Mouse (Mus musculus) lung, embryonic 16.5 days (tissue): ENCODE measurements around the gene Fam168b. TPM values are rescaled to one million over a fixed set of nuclear protein-coding genes. Genes with fewer than 3 reads are reported as not detected.

Experiments used
- ATAC-seq: fragments of 200-750 bp; cut with Nextera tagmentation; 2 replicates; pipeline ENCODE4 v1.8.0; 2017; ENCODE audit warnings: low read depth, mild to moderate bottlenecking, moderate library complexity
- H3K27ac ChIP-seq: fragments of 300-500 bp; sonication (generic); 2 replicates; pipeline ENCODE4 v1.5.1; 2014; ENCODE audit warnings: mild to moderate bottlenecking, control low read depth, low read length
- H3K27me3 ChIP-seq: fragments of 300-500 bp; sonication (generic); 2 replicates; pipeline ENCODE4 v1.6.1; 2014; ENCODE audit warnings: low read depth, low read length, mixed read lengths; ENCODE audit not compliant: control insufficient read depth, insufficient read depth
- H3K36me3 ChIP-seq: fragments of 300-500 bp; sonication (generic); 2 replicates; pipeline ENCODE4 v1.6.1; 2014; ENCODE audit warnings: low read length; ENCODE audit not compliant: control insufficient read depth, insufficient read depth
- H3K4me1 ChIP-seq: fragments of 300-500 bp; sonication (generic); replicated peaks from 2 replicates; pipeline ENCODE4 v1.6.1; 2014; ENCODE audit warnings: low read length, mixed read lengths; ENCODE audit not compliant: control insufficient read depth, insufficient read depth
- H3K4me2 ChIP-seq: fragments of 300-500 bp; sonication (generic); 2 replicates; pipeline ENCODE4 v1.6.1; 2014; ENCODE audit warnings: low read depth, low read length, control low read depth
- H3K4me3 ChIP-seq: fragments of 300-500 bp; sonication (generic); 2 replicates; pipeline ENCODE4 v1.5.1; 2014; ENCODE audit warnings: mild to moderate bottlenecking, low read length, control low read depth
- H3K9ac ChIP-seq: fragments of 300-500 bp; sonication (generic); 2 replicates; pipeline ENCODE4 v1.6.1; 2014; ENCODE audit warnings: low read length, control low read depth
- H3K9me3 ChIP-seq: fragments of 300-500 bp; sonication (generic); 2 replicates; pipeline ENCODE4 v1.6.1; 2016; ENCODE audit warnings: low read length; ENCODE audit not compliant: control insufficient read depth
- WGBS: fragments of 180-500 bp; shearing (Covaris S2); extraction: QIAGEN DNeasy Blood & Tissue Kit; methylation state at CpG from one replicate; pipeline ENCODE4 v1.1.7; 2014; 5-methylcytosine and 5-hydroxymethylcytosine counted together
- polyA plus RNA-seq: library from polyadenylated mRNA; unstranded; fragments of >200 nt; fragmentation: Nextera tagmentation; extraction: Ambion mirVana; gene quantifications from 2 replicates; pipeline ENCODE4 v1.2.1, GENCODE M21; 2015

Gene Fam168b
- polyA plus RNA-seq, 1 experiment from 2014 or later: 57.1 TPM

- 85% methylated on average over 8 of the region's 8 CpGs for WGBS
- Histone ChIP-seq H3K27ac (no peak overlapping the region), H3K4me3 (no peak overlapping the region), H3K4me1 (peaks cover 4% of the 10 kb centered on the region; the same call in 1 of the 2 replicates), H3K4me2 (no peak overlapping the region), H3K9ac (no peak overlapping the region), H3K27me3 (no peaks in the 10 kb centered on the region), H3K9me3 (no peaks in the 10 kb centered on the region), H3K36me3 (peaks cover 43% of the 10 kb centered on the region)
- ATAC-seq: no peak
These were observed 18.7 kb downstream of the Fam168b start for GRCm38 (mm10) chr1:34824208-34824607.

DNA sequence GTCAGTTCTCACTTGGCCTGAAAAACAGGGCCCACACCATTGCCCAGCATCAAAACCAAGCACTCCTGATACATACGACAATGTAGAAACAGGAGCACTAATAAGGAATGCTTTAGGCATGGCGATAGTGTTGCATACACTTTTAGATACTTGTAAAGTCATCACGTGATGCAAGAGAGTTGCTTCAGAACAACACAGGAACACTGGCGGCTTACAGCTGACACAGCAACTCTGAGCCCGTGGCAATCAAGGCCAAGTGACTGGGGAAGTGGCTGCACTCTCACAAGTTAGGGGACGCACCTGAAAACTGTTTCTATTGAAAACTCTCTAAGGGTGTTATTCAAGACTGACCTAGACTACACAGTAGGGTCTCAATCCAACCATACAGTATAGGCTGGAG lies 19.5 kb downstream of the Fam168b start:
- H3K27me3 ChIP-seq: no peaks in the 10 kb centered on the region
- peaks cover 43% of the 10 kb centered on the region for H3K36me3 ChIP-seq
- no peak for ATAC-seq
- H3K4me3 ChIP-seq: no peak overlapping the region
- H3K4me2 ChIP-seq: no peak overlapping the region
- WGBS: 86% methylated on average over 6 of the region's 6 CpGs
- peaks cover 4% of the 10 kb centered on the region; the same call in 1 of the 2 replicates for H3K4me1 ChIP-seq
- H3K9me3 ChIP-seq: no peaks in the 10 kb centered on the region
- no peak overlapping the region for H3K27ac ChIP-seq
- H3K9ac ChIP-seq: no peak overlapping the region

- no peak overlapping the region for H3K9ac ChIP-seq
- 92% methylated on average over 7 of the region's 7 CpGs for WGBS
- no peaks in the 10 kb centered on the region for H3K9me3 ChIP-seq
- H3K27ac ChIP-seq: no peak overlapping the region
- peaks cover 4% of the 10 kb centered on the region; the same call in 1 of the 2 replicates for H3K4me1 ChIP-seq
- no peaks in the 10 kb centered on the region for H3K27me3 ChIP-seq
- H3K4me2 ChIP-seq: no peak overlapping the region
- no peak overlapping the region for H3K4me3 ChIP-seq
- ATAC-seq: no peak
- peaks cover 41% of the 10 kb centered on the region for H3K36me3 ChIP-seq
These were observed 20.1 kb downstream of the Fam168b start for GRCm38 (mm10) chr1:34822746-34823145.

- no peak for ATAC-seq
- Histone ChIP-seq H3K27me3 (no peaks in the 10 kb centered on the region), H3K36me3 (peaks cover 44% of the 10 kb centered on the region), H3K4me1 (peaks cover 4% of the 10 kb centered on the region; the same call in 1 of the 2 replicates), H3K4me2 (no peak overlapping the region), H3K9ac (no peak overlapping the region), H3K9me3 (no peaks in the 10 kb centered on the region), H3K4me3 (no peak overlapping the region), H3K27ac (no peak overlapping the region)
- WGBS: 90% methylated on average over 7 of the region's 7 CpGs
These were observed 20.9 kb downstream of the Fam168b start for GRCm38 (mm10) chr1:34822003-34822402.

DNA sequence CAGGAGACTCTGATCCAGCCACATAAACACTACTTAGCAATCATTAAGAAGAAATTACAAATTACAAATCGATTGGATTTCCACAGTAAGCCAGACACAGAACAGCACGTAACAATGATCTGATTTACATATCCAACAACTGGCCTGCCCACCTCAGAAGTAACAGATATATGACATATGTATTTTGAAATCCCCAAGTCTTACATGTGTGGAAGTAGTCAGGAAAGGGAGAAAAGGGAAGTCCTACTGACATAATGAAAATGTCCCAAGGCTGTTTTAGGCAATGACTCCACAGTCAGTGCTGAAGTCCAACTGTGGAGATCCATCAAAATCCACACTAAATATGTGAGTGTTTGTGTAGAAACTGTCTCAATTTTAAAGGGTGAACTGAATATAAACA lies 21.5 kb downstream of the Fam168b start:
- Histone ChIP-seq H3K27me3 (no peaks in the 10 kb centered on the region), H3K36me3 (peaks cover 46% of the 10 kb centered on the region), H3K4me2 (no peak overlapping the region), H3K4me3 (no peak overlapping the region), H3K9me3 (no peaks in the 10 kb centered on the region), H3K27ac (no peak overlapping the region), H3K9ac (no peak overlapping the region), H3K4me1 (peaks cover 6% of the 10 kb centered on the region; the same call in 1 of the 2 replicates)
- 93% methylated on average over 2 of the region's 2 CpGs for WGBS
- ATAC-seq: no peak

- no peak overlapping the region for H3K4me2 ChIP-seq
- H3K4me1 ChIP-seq: peaks cover 8% of the 10 kb centered on the region; the same call in 1 of the 2 replicates
- H3K9me3 ChIP-seq: no peaks in the 10 kb centered on the region
- no peak overlapping the region for H3K9ac ChIP-seq
- H3K4me3 ChIP-seq: no peak overlapping the region
- H3K27ac ChIP-seq: no peak overlapping the region
- H3K27me3 ChIP-seq: no peaks in the 10 kb centered on the region
- 85% methylated on average over 6 of the region's 6 CpGs for WGBS
- peak; percentile 65 for ATAC-seq
- peaks cover 47% of the 10 kb centered on the region for H3K36me3 ChIP-seq
These were observed 23.5 kb downstream of the Fam168b start for GRCm38 (mm10) chr1:34819225-34819910.

GRCm38 (mm10) chr1:34815843-34816242 lies 27.0 kb downstream of the Fam168b start:
- Histone ChIP-seq H3K4me3 (no peak overlapping the region), H3K27ac (peak overlapping the region; percentile 8; the same call in 1 of the 2 replicates), H3K4me1 (peaks cover 8% of the 10 kb centered on the region; the same call in 1 of the 2 replicates), H3K9me3 (no peaks in the 10 kb centered on the region), H3K4me2 (no peak overlapping the region), H3K27me3 (no peaks in the 10 kb centered on the region), H3K36me3 (peaks cover 39% of the 10 kb centered on the region), H3K9ac (no peak overlapping the region)
- WGBS: 54% methylated on average over 6 of the region's 6 CpGs
- ATAC-seq: peak; percentile 55

GRCm38 (mm10) chr1:34812407-34813247 lies 30.2 kb downstream of the Fam168b start:
- H3K9me3 ChIP-seq: no peaks in the 10 kb centered on the region
- H3K36me3 ChIP-seq: peaks cover 25% of the 10 kb centered on the region
- no peak overlapping the region for H3K4me3 ChIP-seq
- no peak overlapping the region for H3K4me2 ChIP-seq
- no peak overlapping the region for H3K27ac ChIP-seq
- peaks cover 4% of the 10 kb centered on the region; the same call in 1 of the 2 replicates for H3K4me1 ChIP-seq
- no peak overlapping the region for H3K9ac ChIP-seq
- no peaks in the 10 kb centered on the region for H3K27me3 ChIP-seq
- WGBS: 88% methylated on average over 13 of the region's 13 CpGs
- no peak for ATAC-seq

DNA sequence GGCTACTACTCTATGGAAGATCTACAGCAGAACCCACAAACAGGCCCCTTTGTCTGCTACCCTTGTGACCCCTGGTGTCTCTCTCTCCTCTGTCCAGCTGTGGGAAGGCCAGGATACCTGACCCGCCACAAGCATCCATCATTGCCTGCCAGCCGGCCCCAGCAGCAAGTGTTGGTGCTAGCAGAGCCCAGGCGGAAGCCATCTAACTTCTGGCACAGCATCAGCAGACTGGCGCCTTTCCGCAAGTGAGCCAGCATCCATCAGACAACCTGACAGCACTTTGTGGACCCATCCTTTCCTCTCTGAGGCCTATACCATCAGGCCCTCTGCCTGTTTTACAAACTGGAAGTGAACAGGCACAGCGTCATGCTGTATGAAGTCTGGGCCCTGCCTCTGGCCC lies 31.3 kb downstream of the Fam168b start:
- 56% methylated on average over 6 of the region's 6 CpGs for WGBS
- no peak overlapping the region for H3K4me2 ChIP-seq
- no peak overlapping the region for H3K27ac ChIP-seq
- H3K9ac ChIP-seq: no peak overlapping the region
- no peaks in the 10 kb centered on the region for H3K27me3 ChIP-seq
- peaks cover 4% of the 10 kb centered on the region; the same call in 1 of the 2 replicates for H3K4me1 ChIP-seq
- no peak overlapping the region for H3K4me3 ChIP-seq
- H3K9me3 ChIP-seq: no peaks in the 10 kb centered on the region
- ATAC-seq: no peak
- H3K36me3 ChIP-seq: peaks cover 14% of the 10 kb centered on the region
